Mouse (Mus musculus) fat pad, adult 2 months (tissue): ENCODE results near the gene Ptafr.
"Not testable (repeated sequence)": the region's sequence is repeated elsewhere in the genome, so short reads cannot be mapped to it uniquely, and the experiment has no call there.

Source experiments
- DNase-seq: peaks from one replicate; pipeline ENCODE4 v3.0.0-alpha.2; 2011; ENCODE audit warnings: low read depth, low spot score; ENCODE audit errors: extremely low read depth

Gene Ptafr

DNA sequence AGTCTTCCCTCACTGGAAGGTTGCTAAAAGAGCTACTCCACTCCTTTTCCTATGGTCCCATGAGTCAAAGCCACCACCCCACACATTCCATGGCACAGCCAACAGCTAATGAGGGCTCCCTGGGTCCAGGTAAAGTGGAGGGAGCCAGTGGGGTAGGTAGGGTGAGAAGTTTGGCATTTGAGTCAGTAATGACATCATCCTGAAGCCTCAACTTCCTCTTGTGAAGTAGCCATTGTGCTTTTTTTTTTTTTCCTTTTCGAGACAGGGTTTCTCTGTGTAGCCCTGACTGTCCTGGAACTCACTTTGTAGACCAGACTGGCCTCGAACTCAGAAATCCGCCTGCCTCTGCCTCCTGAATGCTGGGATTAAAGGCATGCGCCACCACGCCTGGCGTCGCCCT, 8.3 kb upstream of the Ptafr start:
- DNase-seq, result not testable (repeated sequence)

GRCm38 (mm10) chr4:132563261-132563660, 606 bp upstream of the Ptafr start:
- DNase-seq, result no peak

GRCm38 (mm10) chr4:132565089-132565747, 1.4 kb downstream of the Ptafr start:
- no peak for DNase-seq

GRCm38 (mm10) chr4:132567361-132567779, 3.5 kb downstream of the Ptafr start:
- no peak for DNase-seq

- DNase-seq, result no peak
Observed at GRCm38 (mm10) chr4:132569115-132569514, 5.2 kb downstream of the Ptafr start.

- no peak for DNase-seq
Observed at GRCm38 (mm10) chr4:132571190-132571589, 7.3 kb downstream of the Ptafr start.

GRCm38 (mm10) chr4:132573327-132573726, 9.5 kb downstream of the Ptafr start:
- DNase-seq, result no peak

DNA sequence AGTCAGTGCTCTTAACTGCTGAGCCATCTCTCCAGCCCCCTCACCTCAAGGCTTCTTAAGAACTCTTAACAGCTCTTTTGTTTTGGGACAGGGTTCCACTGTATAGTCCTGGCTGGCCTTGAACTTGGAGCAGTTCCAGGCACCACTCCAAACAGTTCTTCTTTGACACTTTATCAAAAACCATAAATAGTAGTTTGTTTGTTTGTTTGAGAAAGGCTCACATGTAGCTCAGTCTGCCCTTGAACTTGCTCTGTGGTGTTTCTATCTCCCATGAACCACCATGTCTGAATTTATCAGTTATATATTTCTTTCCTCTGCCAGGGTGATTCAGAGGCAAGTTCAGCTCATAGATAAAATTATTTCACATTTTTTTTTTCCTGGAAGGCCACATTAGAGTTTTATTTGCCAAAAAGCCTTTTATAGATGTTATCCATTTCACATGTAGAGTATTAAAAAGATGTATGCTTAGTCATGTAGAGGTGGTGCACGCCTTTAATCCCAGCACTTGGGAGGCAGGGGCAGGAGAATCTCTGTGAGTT, 11.0 kb downstream of the Ptafr start:
- DNase-seq, result no peak

- DNase-seq, result no peak
Observed at GRCm38 (mm10) chr4:132583781-132584180, 19.9 kb downstream of the Ptafr start.

- DNase-seq, result no peak
Observed at GRCm38 (mm10) chr4:132584975-132585374, 21.1 kb downstream of the Ptafr start.

- no peak for DNase-seq
Observed at GRCm38 (mm10) chr4:132586282-132586681, 22.4 kb downstream of the Ptafr start.

DNA sequence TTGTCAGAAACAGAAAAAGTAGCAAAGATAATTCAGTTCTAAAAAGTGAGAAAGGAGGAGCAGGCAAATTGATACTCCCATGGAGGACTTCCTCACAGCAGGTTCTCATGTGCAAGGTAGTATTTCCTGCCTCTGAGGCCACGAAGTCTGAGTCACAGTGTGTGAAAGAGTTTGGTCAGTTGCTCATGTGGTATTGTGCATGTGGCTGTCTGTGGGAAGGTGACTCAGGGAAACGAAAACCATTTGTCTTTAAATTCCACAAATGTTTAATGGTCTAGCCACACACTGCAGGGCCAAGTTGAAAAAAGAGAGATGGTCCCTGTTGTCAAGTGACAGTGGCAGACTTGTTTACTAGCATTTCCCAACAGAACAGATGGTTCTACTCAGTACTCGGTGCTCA, 24.6 kb downstream of the Ptafr start:
- no peak for DNase-seq

DNA sequence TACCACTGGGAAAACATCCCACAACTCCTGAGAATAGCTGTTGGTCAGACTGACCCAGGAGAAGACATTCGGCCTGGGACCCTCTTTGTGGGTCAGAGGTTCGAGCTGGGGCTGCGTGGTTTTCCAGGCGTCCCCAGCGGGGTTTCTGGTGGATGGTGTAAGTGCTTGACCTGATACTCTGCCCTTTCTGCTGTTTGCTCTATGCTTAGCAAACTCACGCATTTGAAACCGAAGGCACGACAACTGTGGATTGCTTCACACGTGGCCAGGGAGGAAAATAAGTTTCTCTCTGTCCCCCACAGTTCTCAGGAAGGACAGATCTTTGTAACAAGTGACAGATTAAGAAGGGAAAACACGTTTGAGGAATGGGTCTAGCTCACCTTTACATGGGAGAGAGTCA, 26.8 kb downstream of the Ptafr start:
- DNase-seq, result no peak

DNA sequence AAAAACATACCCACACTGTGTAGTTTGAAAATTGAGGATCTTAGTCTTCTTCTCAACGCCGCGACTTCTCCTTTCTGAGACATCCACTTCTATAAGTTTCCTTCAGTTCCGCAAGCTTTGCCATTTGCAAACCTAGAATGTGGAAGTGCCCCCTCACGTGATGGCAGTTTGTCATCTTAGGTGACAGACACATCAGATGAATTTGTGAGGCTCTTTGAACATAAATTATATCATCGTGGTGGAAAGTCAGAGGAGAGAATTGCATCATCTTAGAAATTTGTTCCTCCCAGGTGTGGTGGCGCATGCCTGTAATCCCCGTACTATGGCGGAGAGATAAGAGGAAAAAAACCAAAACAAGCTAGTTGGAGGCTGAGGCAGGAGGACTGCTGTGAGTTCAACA, 29.1 kb downstream of the Ptafr start:
- DNase-seq, result no peak

DNA sequence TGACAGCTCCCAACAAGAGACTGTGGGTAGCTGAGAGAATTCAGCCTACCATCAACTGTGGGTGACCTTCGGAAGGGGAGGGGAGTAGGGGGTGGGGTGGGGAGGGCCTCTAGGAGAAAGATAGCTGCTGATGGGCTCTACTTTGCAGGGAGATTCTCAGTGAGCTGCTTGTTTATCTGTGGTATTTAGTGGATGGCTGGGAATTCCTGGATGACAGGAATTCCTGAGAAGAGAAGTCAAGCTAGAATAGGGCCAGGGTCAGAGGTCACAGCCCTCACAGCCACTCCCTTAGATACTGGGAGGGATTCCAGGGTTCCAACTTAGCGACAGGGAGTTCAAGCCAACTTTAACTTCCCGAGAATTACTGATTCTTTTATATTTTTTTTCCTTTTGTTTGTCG, 30.3 kb downstream of the Ptafr start:
- no peak for DNase-seq

GRCm38 (mm10) chr4:132598861-132599260, 35.0 kb downstream of the Ptafr start:
- no peak for DNase-seq

DNA sequence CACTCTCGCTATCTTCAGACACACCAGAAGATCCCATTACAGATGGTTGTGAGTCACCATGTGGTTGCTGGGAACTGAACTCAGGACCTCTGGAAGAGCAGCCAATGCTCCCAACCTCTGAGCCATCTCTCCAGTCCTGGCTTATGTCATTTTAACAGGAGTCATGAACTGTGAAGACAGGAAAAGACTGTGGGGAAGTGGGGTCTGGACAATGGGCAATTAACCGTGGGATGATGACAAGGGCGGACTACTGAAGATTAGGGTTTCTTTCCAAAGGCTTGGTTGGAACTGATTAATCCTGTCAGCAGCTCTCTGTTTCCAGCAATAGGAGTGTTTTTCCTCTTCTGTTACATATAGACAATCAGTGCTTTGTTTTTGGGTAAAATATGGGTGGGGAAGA, 35.9 kb downstream of the Ptafr start:
- no peak for DNase-seq

DNA sequence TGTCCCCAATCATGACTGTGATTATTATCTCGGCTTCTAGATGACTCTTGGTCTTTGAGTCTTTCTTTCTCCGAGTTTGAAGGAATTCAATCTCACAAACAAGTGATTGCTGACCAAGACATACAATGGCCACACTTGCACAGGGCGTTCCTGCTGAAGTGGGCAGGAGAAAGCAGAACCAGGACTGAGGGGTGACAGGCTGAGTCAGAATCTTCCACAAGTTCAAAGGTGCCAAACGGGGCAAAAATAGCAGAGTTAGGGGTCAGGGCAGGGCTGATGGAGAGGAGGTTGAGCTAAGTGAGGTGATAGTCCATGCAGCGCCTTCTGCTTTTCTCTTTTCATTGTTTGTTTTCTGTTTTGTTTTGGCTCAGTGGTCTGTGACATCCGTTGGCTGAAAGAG, 36.6 kb downstream of the Ptafr start:
- DNase-seq, result no peak

DNA sequence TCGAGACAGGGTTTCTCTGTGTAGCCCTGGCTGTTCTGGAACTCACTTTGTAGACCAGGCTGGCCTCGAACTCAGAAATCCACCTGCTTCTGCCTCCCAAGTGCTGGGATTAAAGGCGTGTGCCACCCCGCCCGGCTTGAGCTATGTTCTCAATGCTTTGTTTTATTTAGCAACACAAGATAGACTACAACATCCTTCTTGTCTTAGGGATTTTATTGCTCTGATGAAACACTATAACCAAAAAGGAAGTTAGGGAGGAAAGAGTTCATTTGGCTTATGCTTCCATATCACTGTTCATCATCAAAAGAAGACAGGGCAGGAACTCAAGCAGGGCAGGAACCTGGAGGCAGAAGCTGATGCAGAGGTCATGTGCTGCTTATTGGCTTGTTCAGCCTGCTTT, 37.4 kb downstream of the Ptafr start:
- not testable (repeated sequence) for DNase-seq

DNA sequence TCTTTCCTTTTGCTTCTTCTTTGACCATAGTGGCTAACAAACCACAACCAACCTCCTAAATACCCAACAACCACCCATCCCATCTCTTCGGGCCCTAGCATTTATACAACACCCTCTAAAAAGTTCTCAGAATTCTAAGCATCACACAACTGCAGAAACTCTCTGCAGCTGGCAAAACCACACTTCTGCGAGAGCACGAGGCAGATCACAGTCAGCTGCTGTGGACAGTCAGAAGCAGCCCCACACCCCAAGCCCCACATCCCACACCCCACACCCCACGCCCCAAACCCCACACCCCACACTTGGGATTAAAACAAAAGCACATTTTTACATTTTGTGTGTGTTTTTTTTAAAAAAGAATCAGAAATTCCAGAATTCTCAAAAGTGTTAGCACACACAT, 39.6 kb downstream of the Ptafr start:
- DNase-seq, result no peak

- DNase-seq, result no peak
Observed at GRCm38 (mm10) chr4:132605816-132606215, 41.9 kb downstream of the Ptafr start.

DNA sequence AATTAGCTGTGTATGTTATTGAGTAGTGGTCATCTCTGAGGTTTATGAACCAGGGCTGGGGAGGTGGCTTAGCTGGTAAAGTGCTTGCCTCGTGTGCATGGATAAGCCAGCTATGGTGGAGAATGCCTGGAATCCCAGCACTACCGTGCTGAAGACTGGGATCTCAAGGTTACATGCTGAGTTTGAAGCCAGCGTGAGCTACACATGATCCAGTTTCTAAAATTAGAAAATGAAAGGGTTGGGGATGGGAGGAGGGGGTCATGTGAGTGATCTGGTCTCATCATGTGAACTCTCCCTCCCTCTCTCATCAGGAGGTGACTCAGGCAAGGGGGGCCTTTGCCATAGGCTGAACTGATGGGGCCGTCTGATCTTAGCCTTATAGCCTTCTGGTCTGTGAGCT, 44.3 kb downstream of the Ptafr start:
- no peak for DNase-seq
